Mouse (Mus musculus) lung, embryonic 15.5 days (tissue): ENCODE measurements at regions not wholly inside any gene's neighbourhood (a gene's known extent, or its start where the extent isn't known, plus 50 kb on each side); places are given as distances from the start of the nearest gene placed in this dataset.
A peak's percentile ranks its signal among the peaks of the same experiment; 100 is the strongest.

Source experiments
- ATAC-seq: fragments of 200-750 bp; cut with Nextera tagmentation; 2 replicates; pipeline ENCODE4 v1.8.0; 2017; ENCODE audit warnings: moderate number of reproducible peaks, borderline replicate concordance; ENCODE audit not compliant: low FRiP score, low TSS enrichment; ENCODE audit errors: extremely low read depth
- H3K27ac ChIP-seq: fragments of 300-500 bp; sonication (generic); 2 replicates; pipeline ENCODE4 v1.5.1; 2015; ENCODE audit warnings: moderate library complexity, mild to moderate bottlenecking, inconsistent platforms
- H3K27me3 ChIP-seq: fragments of 300-500 bp; sonication (generic); 2 replicates; pipeline ENCODE4 v1.6.1; 2015; ENCODE audit warnings: inconsistent platforms
- H3K36me3 ChIP-seq: fragments of 300-500 bp; sonication (generic); 2 replicates; pipeline ENCODE4 v1.6.1; 2015; ENCODE audit warnings: inconsistent platforms
- H3K4me1 ChIP-seq: fragments of 300-500 bp; sonication (generic); 2 replicates; pipeline ENCODE4 v1.6.1; 2015; ENCODE audit warnings: inconsistent platforms
- H3K4me2 ChIP-seq: fragments of 300-500 bp; sonication (generic); 2 replicates; pipeline ENCODE4 v1.6.1; 2015; ENCODE audit warnings: inconsistent platforms, mild to moderate bottlenecking, moderate library complexity
- H3K4me3 ChIP-seq: fragments of 300-500 bp; sonication (generic); 2 replicates; pipeline ENCODE4 v1.5.1; 2015; ENCODE audit warnings: mild to moderate bottlenecking, inconsistent platforms
- H3K9ac ChIP-seq: fragments of 300-500 bp; sonication (generic); 2 replicates; pipeline ENCODE4 v1.6.1; 2015; ENCODE audit warnings: inconsistent platforms
- H3K9me3 ChIP-seq: fragments of 300-500 bp; sonication (generic); 2 replicates; pipeline ENCODE4 v1.6.1; 2016; ENCODE audit warnings: inconsistent platforms
- WGBS: fragments of 180-500 bp; shearing (Covaris S2); methylation state at CpG from one replicate; pipeline ENCODE4 v1.1.7; 2015; 5-methylcytosine and 5-hydroxymethylcytosine counted together

- Histone ChIP-seq H3K4me3 (no peak overlapping the region), H3K4me2 (no peak overlapping the region), H3K36me3 (no peaks in the 10 kb centered on the region), H3K9ac (no peak overlapping the region), H3K27ac (no peak overlapping the region), H3K27me3 (no peaks in the 10 kb centered on the region), H3K4me1 (no peaks in the 10 kb centered on the region), H3K9me3 (no peaks in the 10 kb centered on the region)
- WGBS: 86% methylated on average over 12 of the region's 12 CpGs
- ATAC-seq: no peak
Observed at GRCm38 (mm10) chr4:153128162-153128561, 354.4 kb downstream of the Ajap1 start.

- Histone ChIP-seq H3K4me2 (no peak overlapping the region), H3K9me3 (no peaks in the 10 kb centered on the region), H3K9ac (no peak overlapping the region), H3K27me3 (no peaks in the 10 kb centered on the region), H3K4me3 (no peak overlapping the region), H3K27ac (no peak overlapping the region), H3K36me3 (no peaks in the 10 kb centered on the region), H3K4me1 (no peaks in the 10 kb centered on the region)
- no peak for ATAC-seq
- 22% methylated on average over 6 of the region's 6 CpGs for WGBS
Observed at GRCm38 (mm10) chr4:153120480-153120879, 362.1 kb downstream of the Ajap1 start.

- no peak overlapping the region for H3K9ac ChIP-seq
Observed at GRCm38 (mm10) chr4:153119647-153120102, 362.9 kb downstream of the Ajap1 start.

GRCm38 (mm10) chr4:153118824-153119646 lies 363.6 kb downstream of the Ajap1 start:
- Histone ChIP-seq H3K27ac (no peak overlapping the region), H3K36me3 (no peaks in the 10 kb centered on the region), H3K4me1 (no peaks in the 10 kb centered on the region), H3K9me3 (no peaks in the 10 kb centered on the region), H3K27me3 (no peaks in the 10 kb centered on the region), H3K4me3 (no peak overlapping the region), H3K9ac (no peak overlapping the region), H3K4me2 (no peak overlapping the region)
- no peak for ATAC-seq
- 73% methylated on average over 14 of the region's 14 CpGs for WGBS

More at GRCm38 (mm10) chr4:153119647-153120102, 362.9 kb downstream of the Ajap1 start:
- ATAC-seq: no peak
- WGBS: 80% methylated on average over 4 of the region's 4 CpGs
- H3K36me3 ChIP-seq: no peaks in the 10 kb centered on the region
- no peak overlapping the region for H3K27ac ChIP-seq
- no peak overlapping the region for H3K4me3 ChIP-seq
- H3K4me2 ChIP-seq: no peak overlapping the region
- H3K9me3 ChIP-seq: no peaks in the 10 kb centered on the region
- H3K27me3 ChIP-seq: no peaks in the 10 kb centered on the region
- H3K4me1 ChIP-seq: no peaks in the 10 kb centered on the region

- Histone ChIP-seq H3K27ac (no peak overlapping the region), H3K27me3 (no peaks in the 10 kb centered on the region), H3K4me3 (no peak overlapping the region), H3K9ac (no peak overlapping the region), H3K36me3 (no peaks in the 10 kb centered on the region), H3K9me3 (no peaks in the 10 kb centered on the region), H3K4me1 (no peaks in the 10 kb centered on the region), H3K4me2 (no peak overlapping the region)
- 56% methylated on average over 7 of the region's 7 CpGs for WGBS
- no peak for ATAC-seq
Observed at GRCm38 (mm10) chr4:153114998-153115397, 367.6 kb downstream of the Ajap1 start.

GRCm38 (mm10) chr4:153113577-153113976 lies 369.0 kb downstream of the Ajap1 start:
- no peak for ATAC-seq
- no peaks in the 10 kb centered on the region for H3K27me3 ChIP-seq
- no peaks in the 10 kb centered on the region for H3K36me3 ChIP-seq
- no peaks in the 10 kb centered on the region for H3K9me3 ChIP-seq
- H3K9ac ChIP-seq: no peak overlapping the region
- no peak overlapping the region for H3K4me3 ChIP-seq
- no peaks in the 10 kb centered on the region for H3K4me1 ChIP-seq
- H3K27ac ChIP-seq: no peak overlapping the region
- no peak overlapping the region for H3K4me2 ChIP-seq
- 57% methylated on average over 2 of the region's 2 CpGs for WGBS

- ATAC-seq: no peak
- Histone ChIP-seq H3K4me2 (no peak overlapping the region), H3K4me3 (no peak overlapping the region), H3K4me1 (no peaks in the 10 kb centered on the region), H3K9me3 (no peaks in the 10 kb centered on the region), H3K27me3 (no peaks in the 10 kb centered on the region), H3K36me3 (no peaks in the 10 kb centered on the region), H3K27ac (no peak overlapping the region), H3K9ac (no peak overlapping the region)
- 22% methylated on average over 16 of the region's 16 CpGs for WGBS
Observed at GRCm38 (mm10) chr4:153110291-153110746, 372.3 kb downstream of the Ajap1 start.

GRCm38 (mm10) chr4:153098591-153098990 lies 384.0 kb downstream of the Ajap1 start:
- Histone ChIP-seq H3K27ac (no peak overlapping the region), H3K27me3 (no peaks in the 10 kb centered on the region), H3K36me3 (no peaks in the 10 kb centered on the region), H3K4me3 (no peak overlapping the region), H3K9me3 (no peaks in the 10 kb centered on the region), H3K4me1 (no peaks in the 10 kb centered on the region), H3K9ac (no peak overlapping the region), H3K4me2 (no peak overlapping the region)
- WGBS: 81% methylated on average over 12 of the region's 12 CpGs
- no peak for ATAC-seq

GRCm38 (mm10) chr4:153097601-153098000 lies 385.0 kb downstream of the Ajap1 start:
- Histone ChIP-seq H3K4me2 (no peak overlapping the region), H3K27me3 (no peaks in the 10 kb centered on the region), H3K9me3 (no peaks in the 10 kb centered on the region), H3K27ac (no peak overlapping the region), H3K36me3 (no peaks in the 10 kb centered on the region), H3K4me1 (no peaks in the 10 kb centered on the region), H3K9ac (no peak overlapping the region), H3K4me3 (no peak overlapping the region)
- ATAC-seq: no peak
- WGBS: 60% methylated on average over 1 of the region's 1 CpGs

GRCm38 (mm10) chr4:153093129-153093528 lies 389.5 kb downstream of the Ajap1 start:
- H3K4me3 ChIP-seq: no peak overlapping the region
- no peak overlapping the region for H3K4me2 ChIP-seq
- H3K9me3 ChIP-seq: no peaks in the 10 kb centered on the region
- no peaks in the 10 kb centered on the region for H3K4me1 ChIP-seq
- no peak for ATAC-seq
- H3K36me3 ChIP-seq: no peaks in the 10 kb centered on the region
- H3K27ac ChIP-seq: no peak overlapping the region
- no peaks in the 10 kb centered on the region for H3K27me3 ChIP-seq
- 38% methylated on average over 3 of the region's 3 CpGs for WGBS
- H3K9ac ChIP-seq: no peak overlapping the region

GRCm38 (mm10) chr4:153082166-153082565 lies 400.4 kb downstream of the Ajap1 start:
- Histone ChIP-seq H3K9ac (no peak overlapping the region), H3K27ac (no peak overlapping the region), H3K4me3 (no peak overlapping the region), H3K27me3 (no peaks in the 10 kb centered on the region), H3K4me2 (no peak overlapping the region), H3K9me3 (no peaks in the 10 kb centered on the region), H3K36me3 (no peaks in the 10 kb centered on the region), H3K4me1 (no peaks in the 10 kb centered on the region)
- WGBS: 20% methylated on average over 14 of the region's 14 CpGs
- peak; percentile 31; the same call in 1 of the 2 replicates for ATAC-seq

- no peaks in the 10 kb centered on the region for H3K9me3 ChIP-seq
- H3K36me3 ChIP-seq: no peaks in the 10 kb centered on the region
- H3K4me1 ChIP-seq: no peaks in the 10 kb centered on the region
- no peak overlapping the region for H3K4me2 ChIP-seq
- ATAC-seq: peak; percentile 57; the same call in 1 of the 2 replicates
- 40% methylated on average over 3 of the region's 3 CpGs for WGBS
- no peak overlapping the region for H3K4me3 ChIP-seq
- no peaks in the 10 kb centered on the region for H3K27me3 ChIP-seq
- H3K9ac ChIP-seq: no peak overlapping the region
- H3K27ac ChIP-seq: no peak overlapping the region
Observed at GRCm38 (mm10) chr4:153074590-153074989, 408.0 kb downstream of the Ajap1 start.
